Mouse (Mus musculus) intestine, embryonic 14.5 days (tissue): ENCODE measurements around the gene Olfr1160. TPM values are rescaled to one million over a fixed set of nuclear protein-coding genes. Genes with fewer than 3 reads are reported as not detected.

Source experiments
- polyA plus RNA-seq: library from polyadenylated mRNA; unstranded; fragments of >200 nt; fragmentation: Nextera tagmentation; extraction: Ambion mirVana; gene quantifications from 2 replicates; pipeline ENCODE4 v1.2.1, GENCODE M21; 2014

Gene Olfr1160
- polyA plus RNA-seq, 1 experiment from 2014 or later, result not detected

Other genes with a start within 250 kb of the Olfr1160 start
- gene Olfr152, start 228.8 kb downstream of the Olfr1160 start, polyA plus RNA-seq, result not detected in 2 replicates
- gene Olfr1143, start 207.7 kb downstream of the Olfr1160 start, polyA plus RNA-seq, result not detected in 2 replicates
- gene Olfr1145, start 198.4 kb downstream of the Olfr1160 start, polyA plus RNA-seq, result not detected in 2 replicates
- gene Olfr1148, start 177.7 kb downstream of the Olfr1160 start, polyA plus RNA-seq, result not detected in 2 replicates
- gene Olfr1150-ps1, start 164.3 kb downstream of the Olfr1160 start, polyA plus RNA-seq, result not detected in 2 replicates
- not detected in 2 replicates for gene Olfr1151, start 152.4 kb downstream of the Olfr1160 start, polyA plus RNA-seq
- not detected in 2 replicates for gene Olfr1152, start 141.8 kb downstream of the Olfr1160 start, polyA plus RNA-seq
- not detected in 2 replicates for gene Olfr1153, start 113.3 kb downstream of the Olfr1160 start, polyA plus RNA-seq
- gene Olfr1154, start 103.1 kb downstream of the Olfr1160 start, polyA plus RNA-seq, result not detected in 2 replicates
- not detected in 2 replicates for gene Olfr1155, start 63.1 kb downstream of the Olfr1160 start, polyA plus RNA-seq
- not detected in 2 replicates for gene Olfr1156, start 55.2 kb downstream of the Olfr1160 start, polyA plus RNA-seq
- gene Olfr1157, start 40.0 kb downstream of the Olfr1160 start, polyA plus RNA-seq, result not detected in 2 replicates
- not detected in 2 replicates for gene Olfr74, start 33.6 kb downstream of the Olfr1160 start, polyA plus RNA-seq
- gene Olfr1158, start 18.2 kb downstream of the Olfr1160 start, polyA plus RNA-seq, result not detected in 2 replicates
- gene Olfr1161, start 14.5 kb upstream of the Olfr1160 start, polyA plus RNA-seq, result not detected in 2 replicates
- not detected in 2 replicates for gene Olfr73, start 29.4 kb upstream of the Olfr1160 start, polyA plus RNA-seq
- gene Olfr1162, start 42.9 kb upstream of the Olfr1160 start, polyA plus RNA-seq, result not detected in 2 replicates
- not detected in 2 replicates for gene Olfr1163, start 63.6 kb upstream of the Olfr1160 start, polyA plus RNA-seq
- gene Olfr1164, start 85.7 kb upstream of the Olfr1160 start, polyA plus RNA-seq, result not detected in 2 replicates
- not detected in 2 replicates for gene Olfr1166, start 120.0 kb upstream of the Olfr1160 start, polyA plus RNA-seq
- not detected in 2 replicates for gene Olfr1167, start 146.9 kb upstream of the Olfr1160 start, polyA plus RNA-seq
- gene Olfr1168, start 173.6 kb upstream of the Olfr1160 start, polyA plus RNA-seq, result not detected in 2 replicates
- gene Olfr1170, start 220.1 kb upstream of the Olfr1160 start, polyA plus RNA-seq, result not detected in 2 replicates